Mouse (Mus musculus) right cerebral cortex, adult 2 months (tissue): Measurements from ENCODE around the gene Thbs4.

ENCODE experiments used
- DNase-seq, 2 experiments: peaks; one replicate each; pipeline ENCODE4 v3.0.0; 2021 to 2022; ENCODE audit warnings: low spot score in 2 of 2

Gene Thbs4

DNA sequence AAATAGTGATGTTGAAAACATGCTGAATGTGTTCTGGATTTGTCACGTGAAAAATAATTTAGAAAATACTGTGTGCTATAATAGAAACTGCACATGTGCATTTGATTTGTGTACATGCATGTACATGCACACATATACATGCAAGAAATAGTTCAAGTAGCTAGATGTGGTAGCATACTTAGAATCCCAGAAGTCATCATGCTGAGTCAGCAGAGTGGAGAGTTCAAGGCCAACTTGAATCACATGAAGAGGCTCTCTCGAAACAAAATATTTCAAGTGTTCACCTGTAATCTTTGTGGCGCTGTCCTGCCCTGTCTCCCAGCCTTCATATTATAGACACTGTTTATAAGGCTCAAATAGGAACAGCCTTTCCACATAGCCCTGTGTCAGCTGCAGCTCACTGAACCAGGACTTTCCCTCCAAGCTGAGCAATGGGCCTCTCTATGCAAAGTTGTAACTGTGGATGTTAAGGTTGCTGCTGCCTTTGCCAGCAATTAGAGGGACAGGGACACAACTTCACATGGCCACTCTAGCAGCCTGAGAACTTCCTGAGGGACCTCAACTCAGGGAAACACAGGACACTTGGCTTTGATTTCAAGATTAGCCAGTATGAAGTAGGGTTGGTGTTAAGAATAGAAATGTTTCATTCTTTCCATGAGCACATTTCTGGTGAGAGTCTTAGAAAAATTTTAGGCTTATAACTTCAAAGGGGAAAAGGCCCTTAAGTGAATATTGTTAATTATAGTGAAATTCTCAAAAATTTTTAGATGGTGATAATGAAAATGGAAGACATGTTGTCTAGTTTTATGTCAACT is 76.6 kb downstream of the Thbs4 start:
- DNase-seq, result no peak

GRCm38 (mm10) chr13:92712619-92713018 is 82.0 kb downstream of the Thbs4 start:
- no peak for DNase-seq

DNA sequence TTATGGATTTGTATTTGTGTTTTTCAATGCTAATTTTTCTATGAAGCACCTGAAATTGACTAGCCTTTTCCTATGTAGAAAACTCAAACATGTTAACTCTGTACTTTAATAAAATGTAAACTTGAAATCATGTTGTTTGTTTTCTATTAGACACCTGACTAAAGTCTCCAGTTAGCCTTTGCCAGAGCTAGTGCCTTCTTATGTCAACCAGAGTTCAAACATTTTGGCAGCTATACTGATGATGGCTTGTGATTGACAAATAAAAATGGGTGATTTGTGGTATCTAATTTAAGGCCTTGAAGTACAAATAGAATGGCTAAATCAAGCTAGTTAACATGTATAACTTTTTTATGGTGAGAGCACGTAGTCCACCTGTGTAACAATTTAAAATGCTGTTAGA is 82.8 kb downstream of the Thbs4 start:
- no peak for DNase-seq

DNA sequence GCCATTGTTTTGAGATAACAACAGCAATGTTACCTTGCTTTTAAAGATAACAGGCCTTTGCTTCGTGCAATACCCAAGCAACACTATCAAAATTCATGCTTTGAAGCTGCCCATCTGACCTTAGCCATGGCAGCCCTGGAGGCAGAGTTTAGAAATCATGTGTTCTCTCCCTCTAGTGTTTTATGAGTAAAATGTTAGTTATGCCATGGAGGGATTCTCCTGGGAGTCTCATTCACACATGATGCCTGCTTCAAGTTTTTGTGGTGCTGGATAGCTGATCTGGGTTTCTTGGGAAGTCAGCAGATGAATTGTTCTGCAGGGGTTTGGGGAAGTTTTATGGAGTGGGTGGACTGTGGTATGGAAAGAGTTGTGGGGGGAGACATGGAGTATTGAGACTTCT is 84.3 kb downstream of the Thbs4 start:
- no peak for DNase-seq

- no peak for DNase-seq
Measured at GRCm38 (mm10) chr13:92709535-92709934, 85.1 kb downstream of the Thbs4 start.

- DNase-seq, result no peak
Measured at GRCm38 (mm10) chr13:92708466-92708865, 86.2 kb downstream of the Thbs4 start.

DNA sequence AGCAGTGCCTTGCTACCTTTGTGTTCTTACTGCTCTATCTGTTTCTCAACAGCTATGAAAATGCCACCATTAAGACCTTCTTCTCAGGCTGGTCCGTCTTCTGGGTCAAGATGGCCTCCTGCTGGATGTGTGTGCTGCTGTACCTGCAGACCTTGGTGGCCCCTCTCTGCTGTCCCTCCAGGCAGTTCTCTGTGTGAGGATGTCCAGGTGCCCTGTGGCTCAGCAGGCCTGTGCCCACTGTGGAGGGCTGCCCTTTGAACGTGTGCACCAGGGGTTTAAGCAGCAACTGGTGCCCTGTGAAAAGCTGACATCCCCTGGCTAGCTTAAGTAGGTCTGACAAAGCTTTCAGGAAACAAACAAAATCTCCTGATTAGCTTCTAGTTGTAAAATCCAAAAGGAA is 86.7 kb downstream of the Thbs4 start:
- DNase-seq, result no peak

DNA sequence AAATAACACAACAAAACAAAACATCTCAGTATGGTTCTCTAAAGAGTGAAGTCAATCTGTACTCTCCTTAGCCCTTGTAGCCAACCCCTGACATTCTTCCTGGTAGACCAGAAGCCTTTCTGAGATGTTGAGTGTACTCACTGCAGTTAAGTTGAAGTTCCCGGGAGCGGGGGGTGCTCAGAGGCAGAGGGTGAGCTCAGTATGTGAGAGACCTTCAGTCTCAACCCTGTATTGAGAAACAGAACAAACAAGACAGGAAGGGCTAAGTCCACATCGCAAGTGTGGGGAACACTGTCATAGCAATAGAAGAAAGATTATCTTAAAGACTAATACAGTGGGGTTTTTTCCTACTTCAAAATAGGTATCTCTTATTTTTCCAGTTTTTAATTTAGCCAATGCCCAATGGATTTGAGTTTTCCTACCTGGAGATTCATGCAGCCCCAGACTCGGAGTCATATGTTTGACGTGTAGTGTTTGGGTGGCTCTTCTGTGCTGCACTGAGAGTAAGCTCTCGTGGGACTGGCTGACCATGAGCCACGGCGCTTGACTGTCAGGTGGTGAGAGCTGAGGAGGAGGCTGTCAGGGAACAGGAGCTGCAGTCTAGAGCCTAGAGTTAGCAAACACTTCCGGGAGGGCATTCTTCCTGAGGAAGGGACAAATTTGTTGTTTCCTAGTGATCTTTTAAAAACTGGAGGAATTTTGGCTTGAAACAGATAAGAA is 88.1 kb downstream of the Thbs4 start:
- DNase-seq, result no peak

- DNase-seq, result no peak
Measured at GRCm38 (mm10) chr13:92705016-92705535, 89.5 kb downstream of the Thbs4 start.

DNA sequence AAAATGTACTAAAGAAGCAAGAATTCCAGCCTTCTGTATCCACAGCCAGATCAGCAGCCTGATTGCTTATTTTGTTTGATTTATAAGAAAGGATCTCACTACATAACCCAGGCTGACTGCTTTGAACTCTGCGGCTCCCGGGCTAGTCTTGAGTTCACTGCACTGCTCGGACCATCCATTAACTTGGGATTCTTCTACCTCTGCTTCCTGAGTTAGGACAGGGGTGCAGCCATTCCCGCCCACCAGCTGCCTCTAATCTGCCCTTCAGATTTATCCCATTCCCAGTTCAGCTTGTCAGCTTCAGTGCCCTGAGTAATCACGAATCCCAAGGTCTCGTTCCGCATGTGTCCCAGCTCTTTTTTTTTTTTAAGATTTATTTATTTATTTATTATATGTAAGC is 90.4 kb downstream of the Thbs4 start:
- DNase-seq, result no peak

DNA sequence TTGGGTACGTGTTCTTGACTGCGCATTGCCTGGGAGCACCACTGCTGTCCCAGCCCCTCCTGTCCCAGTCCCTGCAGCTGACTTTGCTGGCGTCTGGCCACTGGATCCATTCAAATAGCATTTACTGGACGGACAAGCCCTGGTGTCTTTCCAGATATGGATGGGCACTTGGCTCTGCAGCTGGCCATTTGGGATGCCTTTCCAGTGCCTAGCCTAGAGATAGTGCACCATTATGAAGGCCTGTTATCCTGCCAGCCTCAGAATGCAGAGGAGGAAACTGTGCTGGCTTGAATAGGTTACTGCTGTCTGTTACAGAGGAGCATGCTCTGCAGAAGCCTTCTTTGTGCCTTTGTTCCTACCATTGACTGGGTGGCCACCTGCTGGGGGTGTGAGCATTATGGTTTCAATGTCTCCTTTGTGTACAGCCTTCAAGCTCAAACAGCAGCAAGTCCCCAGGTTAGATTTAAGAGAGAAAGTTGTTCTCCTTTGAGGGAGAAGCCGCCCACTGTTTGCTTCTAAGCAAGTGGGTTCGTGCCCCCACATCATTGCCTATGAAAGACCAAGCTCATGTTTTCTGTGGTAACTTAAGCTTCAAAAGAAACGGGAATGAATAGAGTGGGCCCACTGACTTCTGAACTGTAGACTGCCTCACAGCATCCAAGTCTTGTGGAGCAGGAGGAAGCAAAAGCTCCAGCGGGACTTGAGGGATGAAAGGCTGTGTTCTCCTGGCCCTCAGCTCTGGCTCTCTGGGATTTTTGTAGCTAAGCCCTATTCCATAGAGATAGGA is 91.2 kb downstream of the Thbs4 start:
- DNase-seq, result peak; percentile 44 to 46

DNA sequence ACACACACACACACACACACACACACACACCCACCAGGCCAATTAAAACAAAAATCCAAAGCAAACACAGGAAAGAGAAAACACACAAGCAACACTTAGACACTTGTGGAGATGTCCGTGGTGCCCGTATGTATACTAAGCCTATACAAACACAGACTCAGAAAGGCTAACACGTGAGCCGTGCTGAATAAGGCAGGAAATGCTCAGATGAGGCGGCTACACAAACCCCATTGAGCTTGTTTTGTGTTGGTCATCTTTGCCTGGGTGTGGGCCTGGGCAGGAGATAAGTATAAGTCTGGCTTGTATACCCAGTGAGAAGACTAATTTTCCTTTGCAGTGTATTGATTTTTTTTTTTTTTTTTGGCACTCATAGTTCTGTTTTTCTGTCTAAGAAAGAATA is 92.6 kb downstream of the Thbs4 start:
- no peak for DNase-seq
